ENCODE assay signal across 9 mouse cellular contexts in genomic region chr7:70330761-70331242, GRCm38 (mm10). TPM values are rescaled to one million over a fixed set of nuclear protein-coding genes. Genes with fewer than 3 reads are reported as not detected.
DNase-seq lines count a peak whose midpoint lies in the region; ATAC-seq and TF ChIP-seq lines count a peak whose summit lies in the region.
"Had no signal": no experiment of that assay in that cellular context is flagged by ENCODE, and none has a peak within 500 bp of the region (broad histone marks: within the 10 kb centered on the region; RNA-seq: fewer than 3 reads in every experiment).

No protein-coding gene starts in this region.

- WGBS in heart, adult 2 months = 11% methylated on average over 19 of the region's 19 CpGs
- WGBS in heart, embryonic 16.5 days = 2% methylated on average over 19 of the region's 19 CpGs
- WGBS in midbrain, embryonic 10.5 days = 0% methylated on average over 19 of the region's 19 CpGs

- no peak overlapping the region for H3K9ac ChIP-seq in heart, adult 2 months (ENCODE audit: low read depth, low read length)
- H3K9ac ChIP-seq in heart, embryonic 16.5 days (ENCODE audit: low read length) = no peak overlapping the region

- H3K36me3 ChIP-seq in heart, adult 2 months (ENCODE audit: control insufficient read depth, insufficient read depth, low read length) = no peaks in the 10 kb centered on the region
- H3K36me3 ChIP-seq in heart, embryonic 16.5 days (ENCODE audit: control insufficient read depth, insufficient read depth) = no peaks in the 10 kb centered on the region
- no peaks in the 10 kb centered on the region for H3K36me3 ChIP-seq in midbrain, embryonic 10.5 days

- intact Hi-C loops in heart, adult 2 months (cut with DNase I) = loop anchor here (5.0 to 10.0 kb wide), 4 partner anchors 36 to 1356 kb away; partner anchors contain the start of gene Nr2f2

- H3K9me3 ChIP-seq in heart, embryonic 16.5 days (replicated peaks; ENCODE audit: control insufficient read depth, low read length) = no peaks in the 10 kb centered on the region
- no peaks in the 10 kb centered on the region for H3K9me3 ChIP-seq in midbrain, embryonic 10.5 days (replicated peaks)

- H3K4me1 ChIP-seq in heart, adult 2 months (ENCODE audit: control insufficient read depth, insufficient read depth, low read length) = no peaks in the 10 kb centered on the region
- H3K4me1 ChIP-seq in heart, embryonic 16.5 days (ENCODE audit: control insufficient read depth, insufficient read depth, low read length) = peaks cover 8% of the 10 kb centered on the region
- H3K4me1 ChIP-seq in midbrain, embryonic 10.5 days = peaks cover 83% of the 10 kb centered on the region

- peak overlapping the region; percentile 50 for H3K4me3 ChIP-seq in heart, adult 2 months
- peak overlapping the region; percentile 47 for H3K4me3 ChIP-seq in heart, embryonic 16.5 days (ENCODE audit: low read length)
- peak overlapping the region; percentile 60 for H3K4me3 ChIP-seq in midbrain, embryonic 10.5 days

- TF ChIP-seq CTCF in heart, adult 2 months (IDR thresholded peaks at IDR 0.05) = no peak

- H3K27me3 ChIP-seq in heart, adult 2 months (ENCODE audit: control insufficient read depth, insufficient read depth, low read length) = peaks cover 12% of the 10 kb centered on the region
- H3K27me3 ChIP-seq in heart, embryonic 16.5 days (ENCODE audit: control insufficient read depth, insufficient read depth, low read length) = peaks cover 84% of the 10 kb centered on the region
- H3K27me3 ChIP-seq in midbrain, embryonic 10.5 days (ENCODE audit: low read depth, poor library complexity, severe bottlenecking) = peaks cover 100% of the 10 kb centered on the region

- TF ChIP-seq POLR2A in heart, adult 2 months (IDR thresholded peaks at IDR 0.05; ENCODE audit: insufficient read depth, low read depth, low read length) = no peak

- DNase-seq in heart, adult 2 months = no peak
- DNase-seq in heart, adult 18-20 months = no peak
- DNase-seq in Muller cell, postnatal 12 days (ENCODE audit: inconsistent ontology term) = peak; percentile 66
- peak; percentile 72 for DNase-seq in midbrain, embryonic 10.5 days (ENCODE audit: low spot score)
- DNase-seq in thymus, adult 18-20 months = no peak
- DNase-seq in adipocyte (ENCODE audit: low spot score) = no peak
- no peak for DNase-seq in left cerebral cortex, adult 9 months (ENCODE audit: low spot score in 2 of 2)
- DNase-seq: cerebellum, postnatal 25 days had no signal

- H3K27ac ChIP-seq in heart, adult 2 months = no peak overlapping the region
- no peak overlapping the region for H3K27ac ChIP-seq in heart, embryonic 16.5 days (ENCODE audit: low read length)
- H3K27ac ChIP-seq in midbrain, embryonic 10.5 days (replicated peaks) = peak overlapping the region; percentile 93

- H3K4me2 ChIP-seq in heart, embryonic 16.5 days (ENCODE audit: low read depth, low read length) = peak overlapping the region; percentile 72

- no peaks in the 10 kb centered on the region for H3K79me2 ChIP-seq in heart, adult 2 months (replicated peaks; ENCODE audit: control insufficient read depth, insufficient read depth, low read length)

- ATAC-seq in heart, embryonic 16.5 days (replicated peaks; ENCODE audit: extremely low read depth, insufficient read depth, low FRiP score) = no peak

- no peak for TF ChIP-seq EP300 in heart, adult 2 months (IDR thresholded peaks at IDR 0.05; ENCODE audit: insufficient read depth, low read depth, low read length)

RNA-seq across cellular contexts. Expression of gene Nr2f2, which starts 35.7 kb away (rescaled TPM):
- total RNA-seq in heart, adult 2 months (2021) = 10 to 100 TPM; 16.4 to 18.8 TPM
- 22.9 and 39.3 TPM in 2 replicates for polyA plus RNA-seq in heart, adult 2 months (2012; rRNA removed)
- 10 to 100 TPM; 13.6 to 14.8 TPM for total RNA-seq in heart, adult 18-20 months (2021)
- polyA plus RNA-seq in heart, embryonic 16.5 days (2015; fragmentation: Nextera tagmentation; extraction: Ambion mirVana) = 15.4 and 20.0 TPM in 2 replicates
- 86.8 and 89.2 TPM in 2 replicates for polyA plus RNA-seq in midbrain, embryonic 10.5 days (2016; fragmentation: Nextera tagmentation; extraction: Ambion mirVana)

Comparison
In these comparisons a context has a peak if more than half of its experiments do, and no peak if none do; other contexts are left out.
1. DNase-seq: peak in Muller cell, postnatal 12 days (single experiment) and midbrain, embryonic 10.5 days (single experiment); none in heart, adult 2 months (0 of 2), heart, adult 18-20 months (0 of 2), thymus, adult 18-20 months (0 of 2), adipocyte (single experiment) and left cerebral cortex, adult 9 months (0 of 2).
2. Peak in every context shown above with its lines, with median percentiles within 50 percentile points of each other: H3K4me3 ChIP-seq.